Mouse (Mus musculus) heart, embryonic 16.5 days (tissue): Measurements from ENCODE around the gene Klhl13. TPM values are rescaled to one million over a fixed set of nuclear protein-coding genes. Genes with fewer than 3 reads are reported as not detected.

Experiments used
- ATAC-seq: fragments of 200-750 bp; cut with Nextera tagmentation; replicated peaks from 2 replicates; pipeline ENCODE4 v1.8.0; 2017; ENCODE audit warnings: moderate number of reproducible peaks; ENCODE audit not compliant: insufficient read depth, low FRiP score; ENCODE audit errors: extremely low read depth
- H3K27ac ChIP-seq: fragments of 300-500 bp; sonication (generic); 2 replicates; pipeline ENCODE4 v1.5.1; 2014; ENCODE audit warnings: mild to moderate bottlenecking, low read length, control low read depth, moderate library complexity
- H3K27me3 ChIP-seq: fragments of 300-500 bp; sonication (generic); 2 replicates; pipeline ENCODE4 v1.6.1; 2014; ENCODE audit warnings: low read length, mixed read lengths; ENCODE audit not compliant: control insufficient read depth, insufficient read depth
- H3K36me3 ChIP-seq: fragments of 300-500 bp; sonication (generic); 2 replicates; pipeline ENCODE4 v1.6.1; 2014; ENCODE audit not compliant: control insufficient read depth, insufficient read depth
- H3K4me1 ChIP-seq: fragments of 300-500 bp; sonication (generic); 2 replicates; pipeline ENCODE4 v1.6.1; 2014; ENCODE audit warnings: low read length, mixed read lengths; ENCODE audit not compliant: control insufficient read depth, insufficient read depth
- H3K4me2 ChIP-seq: fragments of 300-500 bp; sonication (generic); 2 replicates; pipeline ENCODE4 v1.6.1; 2014; ENCODE audit warnings: low read depth, mild to moderate bottlenecking, control low read depth, low read length
- H3K4me3 ChIP-seq: fragments of 300-500 bp; sonication (generic); 2 replicates; pipeline ENCODE4 v1.5.1; 2014; ENCODE audit warnings: mild to moderate bottlenecking, control low read depth, low read length
- H3K9ac ChIP-seq: fragments of 300-500 bp; sonication (generic); 2 replicates; pipeline ENCODE4 v1.6.1; 2014; ENCODE audit warnings: low read length, control low read depth
- H3K9me3 ChIP-seq: fragments of 300-500 bp; sonication (generic); replicated peaks from 2 replicates; pipeline ENCODE4 v1.6.1; 2016; ENCODE audit warnings: low read length; ENCODE audit not compliant: control insufficient read depth
- WGBS: fragments of 180-500 bp; shearing (Covaris S2); extraction: QIAGEN DNeasy Blood & Tissue Kit; methylation state at CpG from one replicate; pipeline ENCODE4 v1.1.7; 2014; 5-methylcytosine and 5-hydroxymethylcytosine counted together
- polyA plus RNA-seq: library from polyadenylated mRNA; unstranded; fragments of >200 nt; fragmentation: Nextera tagmentation; extraction: Ambion mirVana; gene quantifications from 2 replicates; pipeline ENCODE4 v1.2.1, GENCODE M21; 2015

Klhl13 gene
- polyA plus RNA-seq, result 73.3 and 79.9 TPM in 2 replicates

DNA sequence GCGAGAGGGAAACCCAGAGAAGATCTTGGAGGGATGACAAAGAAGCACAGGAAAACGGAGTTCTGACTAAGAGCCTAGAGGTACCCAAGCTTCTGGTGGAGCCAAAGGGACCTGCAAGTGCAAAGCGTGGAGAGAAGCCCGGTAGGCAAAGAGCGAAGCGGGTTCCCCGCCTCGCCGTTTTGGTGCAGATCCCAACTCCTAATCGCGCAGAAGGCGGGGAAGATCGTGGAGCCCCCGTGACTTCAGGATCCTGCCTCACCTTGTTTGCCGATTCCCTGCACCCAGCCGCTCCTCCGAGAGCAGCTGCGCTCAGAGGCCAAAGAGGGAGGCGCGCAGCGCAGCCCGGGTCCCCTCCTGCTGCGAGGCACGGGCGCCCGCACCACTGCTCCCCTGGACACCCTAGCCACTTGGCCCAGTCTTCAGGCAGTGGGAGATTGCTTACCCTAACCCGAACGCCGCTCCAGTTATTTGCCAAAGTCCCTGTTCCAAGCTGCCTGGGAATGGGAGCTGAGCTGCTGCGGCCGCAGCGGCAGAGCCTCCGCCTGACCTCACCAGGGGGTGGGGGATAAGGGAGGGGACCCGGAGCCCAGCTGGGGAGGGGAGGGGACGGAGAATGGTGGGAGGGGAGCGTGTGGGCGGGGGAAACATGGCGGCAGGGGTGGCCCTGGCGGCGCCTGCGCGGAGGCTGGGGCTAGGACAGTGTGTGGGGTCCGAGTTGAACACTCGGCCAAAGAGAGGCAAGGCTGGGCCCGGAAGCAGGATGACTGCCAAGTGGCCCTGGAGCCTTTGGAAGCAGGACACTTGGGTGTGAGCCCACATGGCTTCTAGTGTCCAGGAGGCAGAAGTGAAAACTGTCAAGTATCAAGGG lies at the start of gene Klhl13:
Klhl13 (minus strand) TSS at position 569 of the 868 bp plus-strand sequence.
- Histone ChIP-seq H3K27ac (peak within 1 kb of the TSS; percentile 91), H3K4me3 (peak within 1 kb of the TSS; percentile 66)
- 9% methylated on average over 36 of the region's 45 CpGs for WGBS

DNA sequence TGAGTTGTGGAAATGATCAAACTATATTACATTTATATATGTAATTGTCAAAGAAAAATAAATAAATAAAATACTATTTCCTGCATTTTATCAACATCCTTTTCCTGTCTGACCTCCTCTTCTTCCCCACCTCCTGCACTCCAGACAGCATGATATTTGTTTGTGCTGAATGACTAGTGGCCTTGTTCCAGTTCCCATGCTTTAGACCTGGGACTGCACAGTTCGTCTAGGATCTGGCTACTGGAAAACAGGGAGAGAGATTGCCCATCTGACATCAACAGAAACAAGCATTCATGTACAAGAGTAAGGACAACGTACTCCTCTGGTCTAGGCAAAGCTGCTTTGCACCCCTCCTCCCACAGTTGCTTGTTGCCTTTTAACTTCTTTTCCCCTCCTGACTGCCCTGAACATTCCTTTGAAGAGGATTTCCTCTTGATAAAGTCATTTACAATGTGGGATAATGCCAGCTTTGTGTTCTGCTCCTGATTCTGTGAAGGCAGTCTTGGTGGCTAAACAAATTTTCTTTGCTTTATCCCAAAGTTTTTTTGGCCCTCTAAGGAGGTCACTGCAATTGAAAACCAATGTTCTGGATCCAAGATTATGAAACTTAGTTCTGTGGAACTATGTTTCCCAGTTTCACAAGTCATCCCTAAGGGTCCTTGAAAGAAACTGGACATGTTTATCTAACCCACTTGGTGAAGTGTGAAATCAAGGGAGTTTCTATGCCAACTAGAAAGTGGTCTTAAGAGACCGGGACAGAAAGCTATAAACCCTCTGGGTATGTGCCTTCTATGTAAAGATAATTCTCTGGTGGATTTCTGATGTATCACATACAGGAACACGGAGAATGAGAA lies 44.6 kb upstream of the Klhl13 start:
- H3K27me3 ChIP-seq, result no peaks in the 10 kb centered on the region
- no peaks in the 10 kb centered on the region for H3K4me1 ChIP-seq
- peak; percentile 32; the same call in 1 of the 2 replicates for ATAC-seq
- no peak overlapping the region for H3K4me3 ChIP-seq
- H3K9ac ChIP-seq, result no peak overlapping the region
- WGBS, result 52% methylated on average over 4 of the region's 4 CpGs
- no peak overlapping the region for H3K27ac ChIP-seq
- no peaks in the 10 kb centered on the region for H3K36me3 ChIP-seq
- H3K4me2 ChIP-seq, result no peak overlapping the region
- H3K9me3 ChIP-seq, result no peaks in the 10 kb centered on the region

More for the DNA sequence above, at the start of gene Klhl13:
- Histone ChIP-seq H3K4me2 (peak within 1 kb of the TSS; percentile 62), H3K27me3 (no peaks in the 10 kb centered on the region), H3K9me3 (no peaks in the 10 kb centered on the region), H3K36me3 (no peaks in the 10 kb centered on the region), H3K4me1 (no peaks in the 10 kb centered on the region), H3K9ac (peak within 1 kb of the TSS; percentile 80)
- peak; percentile 92 for ATAC-seq

DNA sequence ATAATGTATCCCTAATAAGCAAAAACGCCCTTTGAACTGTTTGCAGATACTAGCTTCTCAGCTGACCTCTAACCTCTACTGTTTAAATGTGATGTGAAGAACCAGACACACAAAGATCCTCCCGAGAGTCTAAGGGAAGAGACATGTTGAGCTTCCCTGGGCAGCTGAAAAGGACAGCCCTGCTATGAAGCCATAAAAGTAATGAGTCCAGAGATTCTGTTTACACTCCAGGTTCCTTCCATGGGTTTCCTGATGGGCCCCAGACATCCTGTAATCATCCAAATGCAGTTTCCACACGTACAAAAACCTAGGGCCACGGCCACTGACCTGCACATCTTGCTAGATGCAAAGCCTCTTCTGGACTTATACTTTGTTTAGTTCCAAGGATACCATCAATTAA lies 23.8 kb upstream of the Klhl13 start:
- no peak overlapping the region for H3K4me2 ChIP-seq
- H3K27ac ChIP-seq, result no peak overlapping the region
- no peaks in the 10 kb centered on the region for H3K4me1 ChIP-seq
- WGBS, result 58% methylated on average over 4 of the region's 4 CpGs
- H3K27me3 ChIP-seq, result no peaks in the 10 kb centered on the region
- no peaks in the 10 kb centered on the region for H3K36me3 ChIP-seq
- no peak for ATAC-seq
- H3K9me3 ChIP-seq, result no peaks in the 10 kb centered on the region
- H3K4me3 ChIP-seq, result no peak overlapping the region
- H3K9ac ChIP-seq, result no peak overlapping the region

DNA sequence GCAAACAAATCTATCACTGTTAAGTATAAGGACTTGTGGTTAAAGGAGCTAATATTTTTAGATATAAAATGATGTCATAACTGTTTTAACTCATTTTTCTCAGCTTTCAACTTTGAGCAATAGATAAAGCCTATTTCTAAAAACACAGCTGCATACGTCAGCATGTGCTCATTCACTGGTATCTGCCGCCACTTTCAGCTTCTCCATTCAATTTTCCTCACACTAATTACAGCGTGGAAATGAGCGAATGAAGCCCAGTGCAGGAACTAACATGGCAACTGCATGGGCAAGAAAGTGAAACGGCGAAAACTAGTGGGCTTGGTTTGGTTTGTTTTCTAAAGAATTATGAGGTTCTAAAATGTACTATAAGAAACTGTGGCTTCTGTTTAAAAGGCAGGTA lies 1.4 kb downstream of the Klhl13 start:
- no peaks in the 10 kb centered on the region for H3K27me3 ChIP-seq
- ATAC-seq, result no peak
- WGBS, result 32% methylated on average over 6 of the region's 6 CpGs
- no peaks in the 10 kb centered on the region for H3K4me1 ChIP-seq
- peak overlapping the region; percentile 80; the same call in 1 of the 2 replicates for H3K9ac ChIP-seq
- H3K4me2 ChIP-seq, result peak overlapping the region; percentile 62
- H3K9me3 ChIP-seq, result no peaks in the 10 kb centered on the region
- no peaks in the 10 kb centered on the region for H3K36me3 ChIP-seq
- H3K27ac ChIP-seq, result peak overlapping the region; percentile 42; the same call in 1 of the 2 replicates
- H3K4me3 ChIP-seq, result peak overlapping the region; percentile 66

DNA sequence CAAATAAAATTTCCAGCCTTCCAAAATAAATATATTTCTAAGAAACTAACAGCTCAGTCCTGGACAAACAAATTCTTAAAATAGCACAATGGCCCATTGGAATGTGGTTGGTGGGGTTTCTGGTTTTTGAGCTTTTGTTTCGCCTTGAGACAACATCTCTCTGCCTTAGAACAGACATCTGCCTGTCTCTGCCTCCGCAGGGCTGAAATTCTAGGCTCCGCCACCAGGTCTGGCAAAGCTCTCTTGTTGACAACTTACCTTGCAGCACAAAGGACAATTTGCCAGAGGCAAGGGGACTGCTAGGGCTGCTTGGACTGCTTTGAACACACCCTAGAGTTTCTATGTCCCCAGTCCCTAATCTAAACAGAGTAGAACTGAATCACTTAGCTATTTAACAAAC lies 4.4 kb downstream of the Klhl13 start:
- H3K27me3 ChIP-seq, result no peaks in the 10 kb centered on the region
- 70% methylated on average over 3 of the region's 3 CpGs for WGBS
- ATAC-seq, result no peak

DNA sequence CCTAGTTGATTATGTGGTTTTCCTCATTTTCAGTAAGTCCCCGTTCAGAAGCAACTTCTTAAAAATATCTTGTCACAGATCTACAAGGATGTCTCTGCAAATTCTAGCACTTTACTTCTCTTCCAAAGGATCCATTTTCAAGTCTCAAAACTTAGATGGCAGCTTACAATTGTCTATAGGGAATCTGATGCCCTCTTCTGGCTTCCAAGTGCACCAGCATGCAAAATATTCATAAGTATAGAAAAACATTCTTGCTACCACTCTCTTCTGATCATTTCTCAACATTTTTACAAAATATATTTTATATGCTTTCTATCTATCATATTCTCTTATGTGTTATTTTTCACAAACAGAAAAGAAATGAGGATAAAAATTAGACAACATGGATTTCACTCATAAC lies 14.8 kb downstream of the Klhl13 start:
- no peaks in the 10 kb centered on the region for H3K4me1 ChIP-seq
- H3K36me3 ChIP-seq, result no peaks in the 10 kb centered on the region
- 74% methylated on average over 1 of the region's 1 CpGs for WGBS
- no peak overlapping the region for H3K4me3 ChIP-seq
- ATAC-seq, result no peak
- H3K27me3 ChIP-seq, result no peaks in the 10 kb centered on the region
- H3K9ac ChIP-seq, result no peak overlapping the region
- no peaks in the 10 kb centered on the region for H3K9me3 ChIP-seq
- no peak overlapping the region for H3K27ac ChIP-seq
- no peak overlapping the region for H3K4me2 ChIP-seq

More for the DNA sequence above, 4.4 kb downstream of the Klhl13 start:
- Histone ChIP-seq H3K27ac (no peak overlapping the region), H3K9ac (no peak overlapping the region), H3K9me3 (no peaks in the 10 kb centered on the region), H3K4me1 (no peaks in the 10 kb centered on the region), H3K4me3 (no peak overlapping the region), H3K36me3 (no peaks in the 10 kb centered on the region), H3K4me2 (no peak overlapping the region)

DNA sequence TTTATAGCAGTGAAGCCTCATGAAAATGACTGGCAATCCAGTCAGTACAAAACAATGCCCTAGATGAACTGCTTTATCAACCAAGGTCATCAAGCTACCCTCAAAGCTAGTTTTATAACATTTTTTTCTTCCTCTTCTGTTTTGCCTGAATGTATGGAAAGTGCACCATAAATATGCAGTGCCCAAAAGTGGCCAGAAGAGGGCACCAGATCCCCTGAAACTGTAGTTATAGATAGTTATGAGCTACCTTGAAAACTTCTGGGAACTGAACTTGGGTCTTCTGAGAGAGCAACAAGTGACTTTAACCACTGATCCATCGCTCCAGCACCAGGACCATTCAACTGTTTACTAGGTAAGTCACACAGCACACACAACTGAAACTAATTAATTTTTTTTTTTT lies 36.8 kb downstream of the Klhl13 start:
- Histone ChIP-seq H3K27ac (no peak overlapping the region), H3K4me2 (no peak overlapping the region), H3K36me3 (no peaks in the 10 kb centered on the region), H3K4me3 (no peak overlapping the region), H3K4me1 (no peaks in the 10 kb centered on the region), H3K9me3 (no peaks in the 10 kb centered on the region), H3K27me3 (no peaks in the 10 kb centered on the region), H3K9ac (no peak overlapping the region)
- ATAC-seq, result no peak
- WGBS, result 56% methylated on average over 1 of the region's 1 CpGs

DNA sequence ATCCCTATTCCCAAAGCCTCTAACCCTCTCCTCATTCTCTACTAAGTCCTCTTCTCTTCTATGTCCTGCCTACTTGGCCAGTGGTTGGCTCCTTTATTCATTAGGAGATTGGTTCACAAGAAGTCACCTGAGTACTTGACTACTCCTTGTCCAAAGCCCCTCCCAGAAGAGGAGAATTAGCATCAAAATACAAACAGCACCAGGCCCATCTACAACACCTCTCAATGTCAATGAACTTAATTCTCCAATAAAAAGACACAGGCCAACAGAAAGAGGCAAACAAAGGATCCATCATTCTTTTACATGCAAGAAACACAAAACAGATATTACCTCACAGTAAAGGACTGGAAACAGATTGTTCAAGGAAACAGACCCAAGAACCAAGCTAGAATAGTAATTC lies 46.0 kb downstream of the Klhl13 start:
- Histone ChIP-seq H3K9ac (no peak overlapping the region), H3K4me2 (no peak overlapping the region), H3K36me3 (no peaks in the 10 kb centered on the region; the same call in 1 of the 2 replicates), H3K4me3 (no peak overlapping the region), H3K27ac (no peak overlapping the region), H3K9me3 (no peaks in the 10 kb centered on the region), H3K27me3 (no peaks in the 10 kb centered on the region), H3K4me1 (no peaks in the 10 kb centered on the region)
- no peak for ATAC-seq
